Mouse (Mus musculus) myocyte (in vitro differentiated cells): Measurements from ENCODE around the gene Gm20388.

ENCODE experiments used
- E2F4 ChIP-seq: IDR thresholded peaks from one replicate; pipeline ENCODE4 v1.6.1; 2011; ENCODE audit warnings: mild to moderate bottlenecking, control low read depth, moderate library complexity; ENCODE audit not compliant: insufficient read depth
- POLR2A ChIP-seq: IDR thresholded peaks from one replicate; pipeline ENCODE4 v1.6.1; 2011; ENCODE audit warnings: low read depth, mild to moderate bottlenecking, control low read depth, moderate library complexity; ENCODE audit not compliant: insufficient read length
- TCF3 ChIP-seq: IDR thresholded peaks from one replicate; pipeline ENCODE4 v1.6.1; 2011; ENCODE audit warnings: low read depth, control low read depth; ENCODE audit not compliant: insufficient read length

GRCm38 (mm10) chr8:119947653-119948052, 37.0 kb downstream of the Gm20388 start:
- TF ChIP-seq TCF3 (no peak), POLR2A (no peak), E2F4 (no peak)
